Mouse (Mus musculus): ENCODE measurements around the gene Gm20388.
"Not testable (repeated sequence)": the region's sequence is repeated elsewhere in the genome, so short reads cannot be mapped to it uniquely, and the experiment has no call there.

The Gm20388 gene

GRCm38 (mm10) chr8:123046706-123047105, 3136.1 kb downstream of the Gm20388 start:
- DNase-seq (ENCODE audit: low spot score in 2 of 2) = no peak

GRCm38 (mm10) chr8:123047827-123048226, 3137.2 kb downstream of the Gm20388 start:
- no peak for DNase-seq (ENCODE audit: low spot score in 2 of 2)

DNA sequence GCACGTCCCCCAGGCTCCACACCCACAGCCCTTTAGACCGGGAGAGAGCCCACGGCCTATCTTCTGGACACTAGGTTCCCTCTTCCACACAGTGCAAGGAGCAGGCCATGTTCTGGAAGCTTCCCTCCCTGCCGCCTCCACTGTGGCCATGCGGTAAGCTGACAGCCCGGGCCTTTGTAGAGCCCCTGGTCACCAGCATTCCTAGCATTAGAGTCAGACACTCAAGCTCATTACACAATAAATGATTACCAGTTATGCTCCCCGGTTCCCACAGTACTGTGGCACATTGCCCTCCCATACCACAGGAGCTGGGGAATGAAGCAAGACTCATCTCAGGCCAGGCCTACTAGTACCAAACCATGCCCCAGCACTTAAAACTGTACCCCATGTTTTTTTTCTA, 3137.8 kb downstream of the Gm20388 start:
- no peak for DNase-seq (ENCODE audit: low spot score in 2 of 2)

GRCm38 (mm10) chr8:123051458-123051857, 3140.8 kb downstream of the Gm20388 start:
- no peak for DNase-seq (ENCODE audit: low spot score in 2 of 2)

GRCm38 (mm10) chr8:123062721-123063120, 3152.1 kb downstream of the Gm20388 start, which contains the start of gene Spg7:
Gene Spg7 (plus strand): TSS chr8:123062942.
- no peak for DNase-seq (ENCODE audit: low spot score in 2 of 2)

- no peak for DNase-seq (ENCODE audit: low spot score in 2 of 2)
Measured at GRCm38 (mm10) chr8:123064072-123064471, 3153.4 kb downstream of the Gm20388 start.

DNA sequence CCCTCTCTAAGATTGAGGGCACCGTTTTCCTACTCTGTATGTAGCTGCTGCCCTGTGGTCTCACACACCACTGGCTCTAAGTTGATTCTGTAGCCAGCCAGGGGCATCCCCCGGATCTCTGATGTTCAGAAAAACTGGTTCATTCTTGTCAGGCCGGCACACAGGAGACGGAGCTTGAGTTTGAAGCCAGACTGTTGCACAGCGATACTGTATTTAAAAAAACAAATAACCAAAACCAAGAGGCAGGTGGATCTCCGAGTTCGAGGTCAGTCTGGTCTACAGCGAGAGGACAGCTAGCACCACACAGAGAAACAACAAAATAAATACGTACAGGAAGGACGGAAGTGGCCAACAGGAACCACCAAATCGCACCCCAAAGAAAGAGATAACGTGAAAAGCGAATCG, 3154.2 kb downstream of the Gm20388 start:
- DNase-seq (ENCODE audit: low spot score in 2 of 2) = no peak

- DNase-seq (ENCODE audit: low spot score in 2 of 2) = peak; percentile 91 to 92
Measured at GRCm38 (mm10) chr8:123065214-123066100, 3154.8 kb downstream of the Gm20388 start.

DNA sequence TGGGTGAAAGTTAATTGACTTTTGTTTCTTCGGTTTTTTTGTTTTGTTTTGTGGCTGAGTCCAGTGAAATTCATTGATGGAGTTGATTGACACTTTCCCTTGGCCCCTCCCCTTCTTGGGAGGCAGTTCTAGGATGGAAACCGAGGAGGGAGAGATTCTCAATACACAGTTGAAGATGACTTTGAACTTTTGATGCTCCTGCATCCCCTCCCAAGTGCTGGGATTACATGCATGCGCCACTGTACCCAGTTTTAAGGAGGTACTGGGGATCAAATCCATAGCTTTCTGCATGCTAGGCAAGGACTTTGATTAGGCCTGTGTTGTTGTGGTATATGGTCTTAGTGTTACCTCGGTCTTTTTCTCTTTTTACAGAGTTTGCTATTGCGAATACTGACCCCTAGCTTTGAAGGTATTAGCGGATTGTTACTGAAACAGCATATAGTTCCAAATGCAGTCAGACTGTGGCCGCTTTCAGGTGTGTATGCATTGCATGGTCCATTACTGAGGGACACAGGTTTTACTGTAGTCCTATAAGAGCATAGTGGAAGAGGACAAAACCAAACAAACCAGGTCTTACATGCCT, 3155.6 kb downstream of the Gm20388 start:
- no peak for DNase-seq (ENCODE audit: low spot score in 2 of 2)

GRCm38 (mm10) chr8:123071176-123071575, 3160.5 kb downstream of the Gm20388 start:
- DNase-seq (ENCODE audit: low spot score in 2 of 2) = no peak

- DNase-seq (ENCODE audit: low spot score in 2 of 2) = no peak
Measured at GRCm38 (mm10) chr8:123077213-123077612, 3166.6 kb downstream of the Gm20388 start.

DNA sequence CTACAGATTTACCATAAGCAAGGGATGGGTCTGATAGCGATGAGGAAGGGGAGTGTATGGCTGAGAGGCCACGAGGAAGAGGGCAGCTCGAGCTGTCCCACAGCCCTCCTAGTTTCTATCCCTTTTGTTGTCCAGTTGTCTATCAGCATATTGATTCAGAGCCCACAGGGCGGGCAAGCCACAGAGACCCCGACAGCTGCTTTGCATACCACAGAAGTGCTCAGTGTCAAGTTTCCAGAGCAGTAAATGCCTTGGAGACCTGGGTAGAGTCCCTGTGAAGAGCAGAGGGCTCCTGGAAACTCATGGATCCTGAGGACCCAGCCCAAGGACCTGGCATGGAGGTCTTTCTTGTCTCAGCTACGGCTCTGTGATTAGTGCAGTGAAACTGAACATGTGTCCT, 3172.4 kb downstream of the Gm20388 start:
- DNase-seq (ENCODE audit: low spot score in 2 of 2) = no peak

- peak; percentile 42 to 54 for DNase-seq (ENCODE audit: low spot score in 2 of 2)
Measured at GRCm38 (mm10) chr8:123083610-123084009, 3173.0 kb downstream of the Gm20388 start.

DNA sequence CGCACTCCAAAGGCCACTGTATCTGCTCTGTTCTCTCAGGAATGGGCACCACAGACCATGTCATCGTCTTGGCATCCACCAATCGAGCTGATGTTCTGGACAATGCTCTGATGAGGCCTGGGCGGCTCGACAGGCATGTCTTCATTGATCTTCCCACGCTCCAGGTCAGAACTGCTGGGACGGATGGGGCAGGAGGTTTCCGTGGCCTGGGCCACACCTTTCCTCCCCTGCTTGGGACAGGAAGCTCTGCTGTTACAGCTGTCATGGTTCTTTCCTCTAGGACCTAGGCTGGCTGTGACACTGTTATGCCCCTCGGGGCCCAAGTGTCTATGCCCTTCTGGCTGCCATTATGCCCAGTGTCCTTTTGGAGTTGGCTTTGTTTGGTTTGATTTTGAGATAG, 3176.6 kb downstream of the Gm20388 start:
- no peak for DNase-seq (ENCODE audit: low spot score in 2 of 2)

- peak in 1 of 2 experiments; percentile 16 for DNase-seq (ENCODE audit: low spot score in 2 of 2)
Measured at GRCm38 (mm10) chr8:123097216-123097615, 3186.6 kb downstream of the Gm20388 start.

GRCm38 (mm10) chr8:123097786-123098584, 3187.3 kb downstream of the Gm20388 start:
- DNase-seq (ENCODE audit: low spot score in 2 of 2) = peak in 1 of 2 experiments; percentile 22

DNA sequence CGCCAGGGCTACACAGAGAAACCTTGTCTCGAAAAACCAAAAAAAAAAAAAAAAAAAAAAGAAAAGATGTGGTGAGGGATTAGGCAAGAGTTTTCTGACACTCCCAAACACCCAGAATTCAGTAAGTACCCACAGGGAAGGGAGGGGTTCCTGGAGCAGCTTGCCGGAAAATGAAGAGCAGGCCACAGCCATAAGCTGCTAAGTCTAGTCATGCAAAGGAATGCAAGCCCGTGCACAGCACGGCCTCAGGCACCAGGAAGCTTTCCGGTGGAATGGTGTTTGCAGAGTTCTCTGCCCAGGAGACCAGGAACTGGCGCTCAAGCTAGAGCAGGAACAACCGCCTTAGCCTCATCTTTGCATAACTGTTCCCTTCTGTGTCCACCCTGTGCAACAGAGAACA, 3189.6 kb downstream of the Gm20388 start:
- DNase-seq (ENCODE audit: low spot score in 2 of 2) = no peak

GRCm38 (mm10) chr8:123101244-123101643, 3190.6 kb downstream of the Gm20388 start:
- no peak for DNase-seq (ENCODE audit: low spot score in 2 of 2)

DNA sequence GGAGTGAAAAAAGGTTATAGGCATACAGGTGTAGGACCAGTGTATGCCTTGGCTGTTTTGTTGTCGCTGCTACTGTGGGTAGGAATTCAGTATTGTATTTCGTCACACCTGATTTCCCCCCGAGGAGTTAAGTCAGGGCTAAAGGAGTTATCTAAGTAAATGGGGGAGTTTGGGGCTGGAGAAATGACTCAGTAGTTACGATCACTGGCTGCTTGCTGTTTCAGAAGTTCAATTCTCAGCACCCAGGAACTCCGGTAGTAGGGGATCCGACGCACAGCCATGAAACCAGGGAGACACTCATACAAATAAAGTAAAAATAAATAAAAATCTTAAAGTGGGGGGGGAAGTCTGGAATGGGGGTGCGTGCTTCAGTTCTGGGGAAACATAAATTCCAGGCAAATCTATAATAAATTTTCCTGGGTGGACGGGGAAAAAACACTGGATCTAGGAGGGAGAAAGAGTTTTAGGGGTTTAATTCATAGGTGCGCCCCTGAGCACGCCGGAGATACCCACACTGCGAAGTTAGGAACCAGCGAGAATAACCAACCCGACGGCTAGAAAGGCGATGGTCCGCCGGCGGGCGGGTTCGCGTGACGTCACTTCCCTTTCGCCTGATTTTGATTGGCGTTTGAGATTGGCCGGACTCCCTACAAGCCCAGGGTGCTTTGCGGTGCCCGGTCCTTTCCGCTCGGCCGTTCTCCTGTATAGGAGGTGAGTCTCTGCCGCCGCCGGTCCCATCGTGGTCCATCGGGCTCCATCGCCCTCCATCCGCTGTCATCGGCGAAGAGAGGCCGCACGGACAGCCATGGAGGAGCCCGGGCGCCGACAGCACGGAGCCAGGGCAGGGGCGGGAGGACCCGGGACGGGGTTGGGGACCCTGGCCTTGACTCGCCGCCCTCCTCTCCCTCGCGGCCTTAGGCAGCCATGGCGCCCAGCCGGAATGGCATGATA, 3191.4 kb downstream of the Gm20388 start, which contains the start of gene Rpl13:
Rpl13 (plus strand) TSS at position 616 of the 951 bp plus-strand sequence.
- peak; percentile 96 to 97 for DNase-seq (ENCODE audit: low spot score in 2 of 2)

DNA sequence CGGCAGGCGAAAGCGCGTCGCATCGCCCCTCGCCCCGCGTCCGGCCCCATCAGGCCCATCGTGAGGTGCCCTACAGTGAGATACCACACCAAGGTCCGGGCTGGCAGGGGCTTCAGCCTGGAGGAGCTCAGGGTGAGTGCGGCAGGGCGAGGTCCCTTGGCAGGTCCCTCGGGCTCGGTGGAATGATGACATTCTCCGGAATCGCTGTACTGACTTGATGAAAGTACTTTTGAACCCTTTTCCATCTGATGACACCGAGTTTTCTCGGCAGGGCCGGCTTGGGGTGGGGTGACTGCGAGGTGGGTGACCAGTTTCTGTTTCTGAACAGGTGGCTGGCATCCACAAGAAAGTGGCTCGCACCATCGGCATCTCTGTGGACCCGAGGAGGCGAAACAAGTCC, 3192.2 kb downstream of the Gm20388 start:
- DNase-seq (ENCODE audit: low spot score in 2 of 2) = not testable (repeated sequence)

DNA sequence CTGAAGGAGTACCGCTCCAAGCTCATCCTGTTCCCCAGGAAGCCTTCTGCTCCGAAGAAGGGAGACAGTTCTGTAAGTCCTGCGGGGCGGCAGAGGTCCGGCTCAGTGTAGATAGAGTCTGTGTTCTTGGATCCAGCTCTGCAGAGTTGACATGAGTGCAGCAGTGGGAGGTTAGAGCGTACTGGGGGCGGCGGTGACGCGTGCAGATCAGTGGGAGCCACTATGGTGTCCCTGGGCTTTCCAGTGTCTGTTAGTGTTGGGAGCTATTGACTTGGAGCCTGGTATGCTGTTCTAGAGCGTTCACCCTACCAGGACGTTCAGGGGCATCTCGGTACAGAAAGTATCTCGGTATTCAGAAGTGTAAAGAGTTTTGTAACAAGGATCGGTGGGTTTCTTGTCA, 3192.6 kb downstream of the Gm20388 start:
- no peak for DNase-seq (ENCODE audit: low spot score in 2 of 2)

Data from right cerebral cortex, postnatal 36 days (tissue).